Mouse (Mus musculus) cerebellum, adult 9-10 months (tissue): ENCODE measurements around the gene Ext2.

Source experiments
- DNase-seq: peaks from one replicate; pipeline ENCODE4 v3.0.0; 2022

The Ext2 gene

DNA sequence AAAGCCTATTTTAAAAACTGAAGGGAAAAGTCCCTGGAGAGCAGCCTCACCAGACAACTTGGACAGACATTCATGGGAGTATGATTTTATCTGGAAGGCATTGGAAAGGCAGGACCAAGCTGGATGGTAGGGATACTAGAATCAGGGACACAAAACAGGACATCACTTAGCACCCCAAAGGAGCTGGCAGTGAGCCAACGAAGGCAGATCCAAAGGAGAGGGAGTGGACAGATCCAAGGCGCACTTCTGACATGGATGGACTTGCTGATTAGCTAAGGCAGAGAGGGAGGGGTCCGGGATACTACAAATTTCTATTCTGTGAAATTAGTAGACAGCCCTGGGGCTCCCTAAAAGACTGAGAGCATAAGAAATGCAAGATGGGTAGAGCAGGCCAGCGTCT, 16.8 kb downstream of the Ext2 start:
- no peak for DNase-seq

- no peak for DNase-seq
These were observed 17.3 kb downstream of the Ext2 start for GRCm38 (mm10) chr2:93805066-93805465.

GRCm38 (mm10) chr2:93802947-93803346, 19.4 kb downstream of the Ext2 start:
- no peak for DNase-seq

GRCm38 (mm10) chr2:93801097-93801496, 21.3 kb downstream of the Ext2 start:
- DNase-seq, result no peak

DNA sequence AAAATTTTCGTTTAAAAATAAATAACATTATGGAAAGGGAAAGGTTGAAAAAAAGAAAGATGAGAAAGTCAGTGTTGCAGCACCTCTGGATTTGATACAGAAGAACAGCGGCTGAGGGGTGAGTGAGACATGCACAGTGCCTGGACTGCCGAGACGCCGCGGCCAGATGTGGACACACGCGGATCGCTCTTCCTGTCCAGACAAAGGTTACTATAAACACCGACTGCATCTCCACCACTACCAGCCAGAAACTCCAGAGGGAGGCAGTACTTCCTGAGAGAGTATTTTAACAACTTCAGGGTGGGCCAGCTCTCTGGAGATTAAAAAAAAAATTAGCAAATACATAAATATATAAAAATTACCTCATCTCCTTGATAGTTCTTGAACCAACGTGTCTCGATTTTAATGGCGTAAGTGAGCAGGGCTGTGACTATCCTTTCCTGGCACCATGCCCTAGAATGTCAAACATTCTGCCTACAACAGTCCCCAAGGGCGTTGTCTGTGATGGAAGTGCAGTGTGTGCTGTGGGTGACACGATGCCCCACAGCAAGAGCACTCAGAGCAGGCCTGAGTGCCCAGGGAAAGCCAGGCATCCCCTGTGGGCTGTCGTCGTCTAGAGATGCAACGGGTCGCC, 25.1 kb downstream of the Ext2 start:
- DNase-seq, result no peak

- DNase-seq, result no peak
These were observed 28.0 kb downstream of the Ext2 start for GRCm38 (mm10) chr2:93794375-93794774.

DNA sequence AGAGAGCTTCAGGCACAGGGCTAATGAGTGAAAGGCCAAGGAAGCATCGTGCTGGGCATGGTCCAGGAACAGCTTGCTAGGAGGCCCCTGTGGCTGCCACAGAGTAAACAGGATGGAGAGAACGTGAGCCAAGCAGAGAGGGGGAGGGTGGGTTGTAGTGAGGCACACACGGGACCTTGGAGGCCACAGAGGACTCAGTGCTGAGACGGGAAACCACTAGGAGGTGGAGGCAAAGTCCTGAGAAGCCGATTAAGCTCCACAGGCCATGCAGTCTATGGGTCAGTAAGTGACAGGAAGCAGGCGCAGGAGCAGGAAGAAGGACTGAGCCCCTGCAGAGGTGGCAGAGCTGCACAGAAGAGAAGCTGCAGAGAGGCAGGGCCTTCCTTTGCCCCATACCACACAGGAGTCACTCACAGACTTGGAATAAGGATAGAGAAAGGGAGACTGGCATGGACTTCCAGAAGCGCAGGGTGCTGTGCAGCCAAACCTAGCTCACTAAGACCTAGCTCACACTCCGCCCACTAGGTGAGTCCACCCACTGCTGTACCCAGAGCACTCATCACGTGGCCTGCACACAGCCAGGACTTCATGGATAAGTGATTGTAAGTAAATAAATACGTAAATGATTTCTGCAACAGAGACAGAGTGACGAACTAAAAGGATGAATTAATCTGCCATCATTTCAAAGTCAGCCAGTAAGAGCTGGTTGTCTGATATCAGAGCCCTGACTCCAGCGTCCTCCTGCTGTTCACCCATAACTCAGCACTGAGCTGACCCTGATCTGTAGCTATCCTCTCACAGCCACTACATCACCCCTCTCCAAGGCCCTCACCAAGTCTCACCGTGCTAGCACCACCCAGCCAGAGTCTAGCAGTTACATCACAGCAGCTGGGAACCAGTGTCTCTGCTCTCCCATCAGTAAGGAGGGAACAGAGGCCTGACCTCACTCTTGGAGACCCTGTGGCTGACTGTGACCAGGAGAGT, 30.6 kb downstream of the Ext2 start:
- peak; percentile 96 for DNase-seq

DNA sequence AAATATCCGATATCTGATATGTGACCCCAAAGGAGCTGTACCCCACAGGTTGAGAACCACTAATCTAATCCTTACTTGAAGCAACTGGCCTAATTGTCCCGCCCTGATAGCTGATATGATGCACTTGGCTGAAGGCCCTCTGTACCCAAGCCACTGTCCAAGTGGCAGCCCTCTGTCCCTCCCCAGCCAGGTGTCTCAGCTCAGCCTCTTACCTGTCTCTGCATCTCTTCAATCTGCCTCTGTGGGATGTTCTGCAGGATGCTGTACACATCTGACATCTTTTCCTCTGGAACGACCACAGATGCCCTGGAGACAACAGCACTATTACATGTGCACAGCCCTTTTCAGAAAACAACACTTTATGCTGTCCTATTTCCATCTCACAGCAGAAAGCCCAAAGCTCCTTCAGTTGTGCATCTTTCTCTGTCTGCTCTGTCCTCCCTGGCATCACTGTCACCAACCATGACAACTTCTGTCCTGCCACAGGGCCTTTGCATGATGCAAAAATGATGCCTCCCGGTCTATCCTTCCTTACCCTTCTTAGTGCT, 31.5 kb downstream of the Ext2 start:
- DNase-seq, result peak; percentile 77

DNA sequence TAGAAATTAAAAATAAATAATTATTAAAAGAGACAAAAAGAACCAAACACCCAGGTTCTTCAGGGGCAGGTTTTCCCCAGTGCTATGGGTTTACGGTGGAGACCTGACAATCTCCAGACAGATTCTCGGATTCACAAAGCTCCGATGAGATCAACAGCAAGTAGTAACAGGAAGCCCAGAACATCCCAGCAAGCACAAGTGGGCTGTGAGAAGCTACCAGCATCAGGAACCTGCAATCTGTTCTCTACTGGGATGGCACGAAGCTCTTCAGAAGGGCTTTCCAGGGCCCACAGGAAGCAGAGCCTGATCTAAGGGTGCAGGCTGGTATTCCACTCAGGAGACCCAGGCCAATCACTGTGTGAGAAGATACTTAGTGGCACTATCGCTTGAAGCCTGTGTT, 33.8 kb downstream of the Ext2 start:
- DNase-seq, result no peak

DNA sequence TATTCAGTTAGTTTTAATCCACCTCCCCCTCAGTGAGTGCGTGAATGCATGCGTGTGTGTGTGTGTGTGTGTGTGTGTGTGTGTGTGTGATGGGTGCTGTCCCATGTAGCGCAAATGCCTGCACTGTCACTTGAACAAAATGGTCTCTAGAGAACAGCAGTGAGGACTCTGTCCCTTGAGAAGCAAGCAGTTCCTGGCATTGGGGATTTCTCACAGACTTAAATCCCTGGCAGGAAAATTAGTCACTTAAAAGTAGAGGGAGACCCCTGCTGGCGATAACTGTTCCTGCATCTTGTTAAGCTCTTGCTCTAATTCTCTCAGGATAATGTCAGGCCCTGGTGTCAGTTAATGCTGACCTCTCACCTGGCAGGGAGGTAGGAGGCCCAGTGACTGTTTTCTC, 36.2 kb downstream of the Ext2 start:
- peak; percentile 97 for DNase-seq

GRCm38 (mm10) chr2:93785432-93785798, 37.0 kb downstream of the Ext2 start:
- DNase-seq, result no peak

- peak; percentile 78 for DNase-seq
These were observed 37.5 kb downstream of the Ext2 start for GRCm38 (mm10) chr2:93784721-93785431.

DNA sequence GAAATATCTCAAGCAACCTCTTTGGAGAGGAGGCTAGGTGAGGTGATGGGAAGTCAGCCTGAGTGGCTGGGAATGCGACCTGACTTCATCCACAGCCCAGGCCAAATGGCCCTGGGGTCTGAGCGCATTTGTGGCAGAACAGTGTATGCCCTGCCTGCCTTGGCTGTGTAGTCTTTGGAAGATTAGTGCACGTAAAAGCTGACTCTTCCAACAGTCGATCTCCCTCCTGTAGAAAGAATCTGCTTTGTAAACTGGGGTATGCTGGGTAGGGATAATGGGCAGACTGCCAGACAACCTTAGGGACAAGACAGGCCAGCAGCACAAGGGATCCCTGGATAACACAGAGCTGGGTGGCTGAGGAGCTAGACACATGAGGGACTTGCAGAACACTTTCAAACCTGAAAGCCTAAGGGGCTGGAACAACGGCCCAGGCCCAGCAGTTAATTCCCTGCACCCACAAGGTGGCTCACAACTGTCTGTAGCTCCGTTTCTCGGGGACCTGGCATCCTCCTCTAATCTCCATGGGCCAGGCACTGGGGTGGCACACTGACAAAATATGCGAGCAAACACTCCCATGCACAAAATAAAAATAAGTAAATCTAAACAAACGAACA, 38.3 kb downstream of the Ext2 start:
- peak; percentile 68 for DNase-seq

DNA sequence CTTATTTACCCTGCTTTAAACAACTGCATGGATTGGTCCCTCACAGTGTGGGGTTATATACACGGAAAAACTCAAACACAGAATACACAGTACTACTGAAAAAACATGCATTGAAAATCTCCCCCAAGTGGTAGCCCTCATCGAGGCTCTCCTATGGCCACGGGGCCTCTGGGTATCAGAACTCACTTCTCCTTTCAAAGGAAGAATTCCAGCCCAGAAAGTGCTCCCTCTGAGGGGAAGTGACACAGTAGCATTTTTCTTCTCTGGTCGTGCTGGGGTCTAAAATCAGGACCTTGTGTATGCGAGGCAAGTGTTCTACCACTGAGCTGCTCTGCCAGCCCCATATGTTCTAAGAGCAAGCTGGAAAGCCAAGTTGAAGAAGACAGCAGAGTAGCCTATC, 39.7 kb downstream of the Ext2 start:
- DNase-seq, result no peak

GRCm38 (mm10) chr2:93782156-93782555, 40.2 kb downstream of the Ext2 start:
- DNase-seq, result peak; percentile 72

DNA sequence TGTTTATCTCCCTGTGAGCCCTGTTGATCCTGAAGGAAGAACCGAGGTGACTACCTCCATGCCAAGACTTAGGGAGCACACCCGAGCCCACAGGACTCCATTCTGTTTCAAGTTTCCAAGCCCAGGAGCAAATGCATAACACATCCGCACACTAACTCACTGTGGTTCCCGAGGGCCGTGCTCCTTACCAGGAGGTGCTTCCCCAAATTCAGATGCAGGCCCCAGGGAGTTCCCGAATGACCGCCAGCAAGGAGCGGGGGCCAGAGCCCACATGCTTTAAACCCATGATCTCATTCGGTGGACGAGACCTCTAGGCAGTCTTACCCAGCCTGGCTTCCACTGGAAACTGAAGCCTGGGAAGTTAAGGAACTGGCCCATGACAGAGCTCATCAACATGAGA, 41.8 kb downstream of the Ext2 start:
- no peak for DNase-seq

- DNase-seq, result no peak
These were observed 42.5 kb downstream of the Ext2 start for GRCm38 (mm10) chr2:93779897-93780208.

- no peak for DNase-seq
These were observed 43.1 kb downstream of the Ext2 start for GRCm38 (mm10) chr2:93779081-93779896.

GRCm38 (mm10) chr2:93778616-93779015, 43.8 kb downstream of the Ext2 start:
- no peak for DNase-seq

- DNase-seq, result no peak
These were observed 45.3 kb downstream of the Ext2 start for GRCm38 (mm10) chr2:93777056-93777430.

GRCm38 (mm10) chr2:93776267-93777055, 45.9 kb downstream of the Ext2 start:
- no peak for DNase-seq
